Mouse (Mus musculus): ENCODE data around the gene Gcnt1.

DNA sequence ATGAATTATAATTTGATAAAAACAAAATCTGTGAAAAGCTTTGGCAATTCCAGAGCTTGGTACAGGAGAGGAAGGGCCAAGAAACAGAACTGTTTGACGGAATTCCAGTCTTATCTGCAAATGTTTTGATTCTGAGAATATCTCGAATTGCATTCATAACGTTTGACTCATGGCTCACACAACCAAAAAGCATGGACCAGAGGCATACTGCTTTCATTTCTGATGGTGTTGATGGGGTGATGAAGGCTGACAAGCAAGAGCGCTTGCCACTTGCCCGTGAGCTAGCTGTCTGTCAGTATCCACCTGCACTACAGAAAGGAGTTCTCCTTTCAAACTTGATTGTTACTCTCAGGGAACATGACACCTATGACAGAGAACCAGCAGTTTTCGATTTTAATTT is 83.1 kb downstream of the Gcnt1 start:
- TF ChIP-seq CTCF (IDR thresholded peaks at IDR 0.05; ENCODE audit: low read depth) (no peak), EP300 (IDR thresholded peaks at IDR 0.05; ENCODE audit: low read depth) (no peak)
